Mouse (Mus musculus) stomach, postnatal 0 days (tissue): ENCODE data around the gene Gcsh. TPM values are rescaled to one million over a fixed set of nuclear protein-coding genes. Genes with fewer than 3 reads are reported as not detected.

Experiments used
- ATAC-seq: fragments of 200-750 bp; cut with Nextera tagmentation; 2 replicates; pipeline ENCODE4 v1.8.0; 2017; ENCODE audit not compliant: low FRiP score, low TSS enrichment
- DNase-seq: peaks from one replicate; pipeline ENCODE4 v3.0.0-alpha.2; 2016; ENCODE audit warnings: low spot score
- H3K27ac ChIP-seq: fragments of 300-500 bp; sonication (generic); replicated peaks from 2 replicates; pipeline ENCODE4 v1.5.1; 2014; ENCODE audit warnings: mild to moderate bottlenecking, control low read depth
- H3K27me3 ChIP-seq: fragments of 300-500 bp; sonication (generic); 2 replicates; pipeline ENCODE4 v1.6.1; 2014; ENCODE audit warnings: low read length; ENCODE audit not compliant: control insufficient read depth, insufficient read depth
- H3K36me3 ChIP-seq: fragments of 300-500 bp; sonication (generic); 2 replicates; pipeline ENCODE4 v1.6.1; 2014; ENCODE audit warnings: low read length, mixed read lengths; ENCODE audit not compliant: control insufficient read depth, insufficient read depth
- H3K4me1 ChIP-seq: fragments of 300-500 bp; sonication (generic); replicated peaks from 2 replicates; pipeline ENCODE4 v1.6.1; 2014; ENCODE audit warnings: antibody characterized with exemption; ENCODE audit not compliant: control insufficient read depth, insufficient read depth
- H3K4me2 ChIP-seq: fragments of 300-500 bp; sonication (generic); replicated peaks from 2 replicates; pipeline ENCODE4 v1.6.1; 2014; ENCODE audit warnings: low read depth, mild to moderate bottlenecking, control low read depth, moderate library complexity
- H3K4me3 ChIP-seq: fragments of 300-500 bp; sonication (generic); 2 replicates; pipeline ENCODE4 v1.5.1; 2014; ENCODE audit warnings: low read depth, low read length, control low read depth
- H3K9ac ChIP-seq: fragments of 300-500 bp; sonication (generic); 2 replicates; pipeline ENCODE4 v1.6.1; 2014; ENCODE audit warnings: mild to moderate bottlenecking, low read length, control low read depth, mixed read lengths
- H3K9me3 ChIP-seq: fragments of 300-500 bp; sonication (generic); 2 replicates; pipeline ENCODE4 v1.6.1; 2016; ENCODE audit warnings: low read length; ENCODE audit not compliant: control insufficient read depth
- CTCF ChIP-seq: IDR thresholded peaks from 2 replicates; pipeline ENCODE4 v1.5.1; 2016; ENCODE audit warnings: antibody characterized with exemption, low read depth, mild to moderate bottlenecking, moderate library complexity
- EP300 ChIP-seq: optimal IDR thresholded peaks from 2 replicates; pipeline ENCODE3; 2016; ENCODE audit warnings: antibody characterized with exemption
- WGBS: fragments of 180-500 bp; shearing (Covaris S2); extraction: QIAGEN DNeasy Blood & Tissue Kit; methylation state at CpG from one replicate; pipeline ENCODE4 v1.1.7; 2014; 5-methylcytosine and 5-hydroxymethylcytosine counted together
- polyA plus RNA-seq: library from polyadenylated mRNA; unstranded; fragments of >200 nt; fragmentation: Nextera tagmentation; extraction: Ambion mirVana; gene quantifications from 2 replicates; pipeline ENCODE4 v1.2.1, GENCODE M21; 2015

Gcsh gene
- polyA plus RNA-seq, 1 experiment from 2014 or later = 89.3 TPM

DNA sequence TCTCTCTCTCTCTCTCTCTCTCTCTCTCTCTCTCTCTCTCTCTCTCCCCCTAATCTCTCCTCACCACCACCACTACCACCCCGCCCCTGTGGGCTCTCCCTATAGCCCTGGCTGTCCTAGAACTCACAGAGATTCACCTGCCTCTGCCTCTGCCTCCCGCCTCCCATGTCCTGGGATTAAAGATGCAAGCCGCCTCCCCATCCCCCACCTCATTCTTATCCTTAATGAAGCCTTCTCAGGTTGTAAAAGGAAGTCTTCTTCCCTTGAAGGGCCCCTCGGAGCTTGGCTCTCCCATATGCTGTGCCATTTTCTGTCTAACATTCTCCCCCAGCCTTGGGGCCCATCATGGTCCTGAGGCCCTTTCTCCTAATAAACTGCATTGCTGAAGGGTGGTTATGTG lies 22.3 kb upstream of the Gcsh start:
- DNase-seq (no peak), ATAC-seq (no peak)
- Histone ChIP-seq H3K9ac (no peak overlapping the region), H3K4me1 (no peaks in the 10 kb centered on the region), H3K4me3 (no peak overlapping the region), H3K4me2 (no peak overlapping the region), H3K9me3 (no peaks in the 10 kb centered on the region), H3K27me3 (no peaks in the 10 kb centered on the region), H3K27ac (no peak overlapping the region), H3K36me3 (no peaks in the 10 kb centered on the region)
- 62% methylated on average over 4 of the region's 4 CpGs for WGBS
- TF ChIP-seq CTCF = no peak
- no peak for TF ChIP-seq EP300

GRCm38 (mm10) chr8:117011366-117011765 lies 18.0 kb upstream of the Gcsh start:
- H3K9ac ChIP-seq = no peak overlapping the region
- no peaks in the 10 kb centered on the region for H3K4me1 ChIP-seq
- no peaks in the 10 kb centered on the region for H3K27me3 ChIP-seq
- H3K4me3 ChIP-seq = no peak overlapping the region
- H3K27ac ChIP-seq = no peak overlapping the region
- TF ChIP-seq CTCF = no peak
- no peak for TF ChIP-seq EP300
- no peak for ATAC-seq
- DNase-seq = no peak
- no peaks in the 10 kb centered on the region for H3K9me3 ChIP-seq
- WGBS = 83% methylated on average over 9 of the region's 9 CpGs
- H3K4me2 ChIP-seq = no peak overlapping the region
- no peaks in the 10 kb centered on the region for H3K36me3 ChIP-seq

- Histone ChIP-seq H3K36me3 (peaks cover 2% of the 10 kb centered on the region; the same call in 1 of the 2 replicates), H3K4me1 (no peaks in the 10 kb centered on the region), H3K9me3 (no peaks in the 10 kb centered on the region), H3K9ac (no peak overlapping the region; the same call in 1 of the 2 replicates), H3K27me3 (no peaks in the 10 kb centered on the region), H3K4me3 (peak overlapping the region; percentile 65), H3K4me2 (peak overlapping the region; percentile 66), H3K27ac (no peak overlapping the region)
- DNase-seq (no peak), ATAC-seq (no peak)
- WGBS = 61% methylated on average over 11 of the region's 11 CpGs
- TF ChIP-seq CTCF = no peak
- no peak for TF ChIP-seq EP300
These were observed 829 bp upstream of the Gcsh start for GRCm38 (mm10) chr8:116994016-116994716.

GRCm38 (mm10) chr8:116992176-116992971 lies 963 bp downstream of the Gcsh start:
- no peak for ATAC-seq
- Histone ChIP-seq H3K9ac (peak overlapping the region; percentile 54), H3K27ac (peak overlapping the region; percentile 56), H3K27me3 (no peaks in the 10 kb centered on the region), H3K9me3 (no peaks in the 10 kb centered on the region), H3K4me2 (peak overlapping the region; percentile 66), H3K36me3 (peaks cover 2% of the 10 kb centered on the region; the same call in 1 of the 2 replicates), H3K4me3 (peak overlapping the region; percentile 65), H3K4me1 (no peaks in the 10 kb centered on the region)
- no peak for TF ChIP-seq CTCF
- no peak for TF ChIP-seq EP300
- peak; percentile 48 for DNase-seq
- WGBS = 6% methylated on average over 23 of the region's 23 CpGs

DNA sequence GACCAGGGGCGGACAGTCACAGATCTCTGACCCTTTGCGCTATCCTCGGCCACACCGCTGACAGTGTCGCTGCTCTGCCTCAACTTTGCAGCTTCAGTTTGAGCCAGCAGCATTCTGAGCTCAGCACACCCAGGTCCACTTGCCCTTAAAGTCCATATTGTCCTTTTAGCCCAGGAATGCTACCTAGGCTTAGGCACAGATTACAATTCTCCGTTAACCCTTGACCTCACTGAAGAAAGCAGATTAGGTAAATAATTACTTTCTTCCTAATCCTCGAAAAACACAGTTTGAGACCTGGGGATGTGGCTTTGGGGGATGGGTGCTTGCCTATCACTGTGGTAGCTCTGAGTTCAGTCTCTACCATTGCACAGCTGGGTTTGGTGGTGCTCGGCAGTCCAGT lies 2.1 kb downstream of the Gcsh start:
- TF ChIP-seq CTCF = no peak
- TF ChIP-seq EP300 = no peak
- Histone ChIP-seq H3K27me3 (no peaks in the 10 kb centered on the region), H3K4me2 (no peak overlapping the region), H3K9me3 (no peaks in the 10 kb centered on the region), H3K4me1 (no peaks in the 10 kb centered on the region), H3K27ac (no peak overlapping the region), H3K36me3 (peaks cover 2% of the 10 kb centered on the region; the same call in 1 of the 2 replicates), H3K4me3 (no peak overlapping the region), H3K9ac (no peak overlapping the region)
- ATAC-seq (no peak), DNase-seq (no peak)
- WGBS = 75% methylated on average over 8 of the region's 8 CpGs

GRCm38 (mm10) chr8:116989842-116990241 lies 3.5 kb downstream of the Gcsh start:
- no peaks in the 10 kb centered on the region for H3K4me1 ChIP-seq

More at GRCm38 (mm10) chr8:116989842-116990241, 3.5 kb downstream of the Gcsh start:
- Histone ChIP-seq H3K9ac (no peak overlapping the region), H3K27ac (no peak overlapping the region), H3K9me3 (no peaks in the 10 kb centered on the region), H3K27me3 (no peaks in the 10 kb centered on the region), H3K4me2 (no peak overlapping the region), H3K36me3 (peaks cover 2% of the 10 kb centered on the region; the same call in 1 of the 2 replicates), H3K4me3 (no peak overlapping the region)
- 92% methylated on average over 3 of the region's 3 CpGs for WGBS
- TF ChIP-seq EP300 (no peak), CTCF (peak; percentile 27; the same call in 1 of the 2 replicates)
- no peak for DNase-seq
- ATAC-seq = no peak
